Mouse (Mus musculus) hindbrain, embryonic 12.5 days (tissue): ENCODE measurements around the gene Det1. TPM values are rescaled to one million over a fixed set of nuclear protein-coding genes. Genes with fewer than 3 reads are reported as not detected.

Experiments used
- ATAC-seq: fragments of 200-750 bp; cut with Nextera tagmentation; 2 replicates; pipeline ENCODE4 v1.8.0; 2017; ENCODE audit warnings: moderate TSS enrichment; ENCODE audit not compliant: low FRiP score
- H3K27ac ChIP-seq: fragments of 300-500 bp; sonication (generic); 2 replicates; pipeline ENCODE4 v1.5.1; 2016; ENCODE audit warnings: mild to moderate bottlenecking
- H3K27me3 ChIP-seq: fragments of 300-500 bp; sonication (generic); 2 replicates; pipeline ENCODE4 v1.6.1; 2016; ENCODE audit warnings: mild to moderate bottlenecking
- H3K36me3 ChIP-seq: fragments of 300-500 bp; sonication (generic); 2 replicates; pipeline ENCODE4 v1.6.1; 2016; ENCODE audit warnings: mild to moderate bottlenecking
- H3K4me1 ChIP-seq: fragments of 300-500 bp; sonication (generic); 2 replicates; pipeline ENCODE4 v1.6.1; 2016
- H3K4me2 ChIP-seq: fragments of 300-500 bp; sonication (generic); replicated peaks from 2 replicates; pipeline ENCODE4 v1.6.1; 2016; ENCODE audit warnings: mild to moderate bottlenecking
- H3K4me3 ChIP-seq: fragments of 300-500 bp; sonication (generic); 2 replicates; pipeline ENCODE4 v1.5.1; 2016; ENCODE audit warnings: mild to moderate bottlenecking
- H3K9ac ChIP-seq: fragments of 300-500 bp; sonication (generic); 2 replicates; pipeline ENCODE4 v1.6.1; 2016; ENCODE audit warnings: mild to moderate bottlenecking, moderate library complexity
- H3K9me3 ChIP-seq: fragments of 300-500 bp; sonication (generic); replicated peaks from 2 replicates; pipeline ENCODE4 v1.6.1; 2016; ENCODE audit warnings: mild to moderate bottlenecking
- WGBS: fragments of 180-500 bp; shearing (Covaris S2); methylation state at CpG from one replicate; pipeline ENCODE4 v1.1.7; 2016; 5-methylcytosine and 5-hydroxymethylcytosine counted together
- polyA plus RNA-seq: library from polyadenylated mRNA; unstranded; fragments of >200 nt; fragmentation: Nextera tagmentation; extraction: Ambion mirVana; gene quantifications from 2 replicates; pipeline ENCODE4 v1.2.1, GENCODE M21; 2016

Gene Det1
- polyA plus RNA-seq, 1 experiment from 2014 or later, result 21.6 TPM

- WGBS, result 65% methylated on average over 4 of the region's 4 CpGs
- no peak overlapping the region for H3K9ac ChIP-seq
- no peak for ATAC-seq
- H3K4me3 ChIP-seq, result no peak overlapping the region
- H3K9me3 ChIP-seq, result no peaks in the 10 kb centered on the region
- H3K27ac ChIP-seq, result no peak overlapping the region
- no peak overlapping the region for H3K4me2 ChIP-seq
- H3K36me3 ChIP-seq, result peaks cover 43% of the 10 kb centered on the region
- H3K27me3 ChIP-seq, result no peaks in the 10 kb centered on the region
- H3K4me1 ChIP-seq, result no peaks in the 10 kb centered on the region
Observed at GRCm38 (mm10) chr7:78837250-78837649, 9.8 kb downstream of the Det1 start.

- ATAC-seq, result no peak
- peaks cover 34% of the 10 kb centered on the region for H3K36me3 ChIP-seq
- no peaks in the 10 kb centered on the region for H3K9me3 ChIP-seq
- H3K9ac ChIP-seq, result no peak overlapping the region
- no peak overlapping the region for H3K4me3 ChIP-seq
- 86% methylated on average over 4 of the region's 4 CpGs for WGBS
- no peak overlapping the region for H3K4me2 ChIP-seq
- no peak overlapping the region for H3K27ac ChIP-seq
- no peaks in the 10 kb centered on the region for H3K4me1 ChIP-seq
- no peaks in the 10 kb centered on the region for H3K27me3 ChIP-seq
Observed at GRCm38 (mm10) chr7:78835656-78836055, 11.4 kb downstream of the Det1 start.

- H3K9me3 ChIP-seq, result no peaks in the 10 kb centered on the region
- peaks cover 24% of the 10 kb centered on the region for H3K36me3 ChIP-seq
- H3K4me2 ChIP-seq, result no peak overlapping the region
- 85% methylated on average over 14 of the region's 14 CpGs for WGBS
- no peaks in the 10 kb centered on the region for H3K27me3 ChIP-seq
- H3K4me3 ChIP-seq, result no peak overlapping the region
- ATAC-seq, result no peak
- H3K9ac ChIP-seq, result no peak overlapping the region
- peaks cover 17% of the 10 kb centered on the region for H3K4me1 ChIP-seq
- peak overlapping the region; percentile 79 for H3K27ac ChIP-seq
Observed at GRCm38 (mm10) chr7:78827749-78828362, 19.2 kb downstream of the Det1 start.

- WGBS, result 40% methylated on average over 9 of the region's 9 CpGs
- Histone ChIP-seq H3K36me3 (peaks cover 24% of the 10 kb centered on the region), H3K9ac (no peak overlapping the region), H3K4me2 (no peak overlapping the region; the same call in 1 of the 2 replicates), H3K4me3 (no peak overlapping the region), H3K27ac (peak overlapping the region; percentile 79), H3K4me1 (peaks cover 17% of the 10 kb centered on the region), H3K9me3 (no peaks in the 10 kb centered on the region), H3K27me3 (no peaks in the 10 kb centered on the region)
- ATAC-seq, result peak; percentile 92
Observed at GRCm38 (mm10) chr7:78826682-78827385, 20.2 kb downstream of the Det1 start.

GRCm38 (mm10) chr7:78818336-78818735 is 28.7 kb downstream of the Det1 start:
- Histone ChIP-seq H3K4me3 (no peak overlapping the region), H3K9ac (no peak overlapping the region), H3K36me3 (no peaks in the 10 kb centered on the region), H3K9me3 (no peaks in the 10 kb centered on the region), H3K4me2 (no peak overlapping the region), H3K4me1 (0 out of 2 replicates have a peak, but pooled peaks cover 5% of the 10 kb centered on the region), H3K27ac (no peak overlapping the region), H3K27me3 (no peaks in the 10 kb centered on the region)
- 89% methylated on average over 12 of the region's 12 CpGs for WGBS
- no peak for ATAC-seq

- Histone ChIP-seq H3K9ac (no peak overlapping the region), H3K9me3 (no peaks in the 10 kb centered on the region), H3K36me3 (no peaks in the 10 kb centered on the region), H3K27me3 (no peaks in the 10 kb centered on the region), H3K4me3 (no peak overlapping the region), H3K4me1 (0 out of 2 replicates have a peak, but pooled peaks cover 5% of the 10 kb centered on the region), H3K4me2 (no peak overlapping the region), H3K27ac (peak overlapping the region; percentile 44; the same call in 1 of the 2 replicates)
- ATAC-seq, result no peak
Observed at GRCm38 (mm10) chr7:78814766-78815165, 32.3 kb downstream of the Det1 start.

- H3K27ac ChIP-seq, result no peak overlapping the region
- no peaks in the 10 kb centered on the region for H3K36me3 ChIP-seq
- H3K9me3 ChIP-seq, result no peaks in the 10 kb centered on the region
- H3K4me3 ChIP-seq, result no peak overlapping the region
- no peak overlapping the region for H3K9ac ChIP-seq
- H3K27me3 ChIP-seq, result no peaks in the 10 kb centered on the region
- no peak for ATAC-seq
- 0 out of 2 replicates have a peak, but pooled peaks cover 5% of the 10 kb centered on the region for H3K4me1 ChIP-seq
- WGBS, result 83% methylated on average over 6 of the region's 6 CpGs
- H3K4me2 ChIP-seq, result no peak overlapping the region
Observed at GRCm38 (mm10) chr7:78813791-78814190, 33.3 kb downstream of the Det1 start.

GRCm38 (mm10) chr7:78807192-78807591 is 39.9 kb downstream of the Det1 start:
- H3K27me3 ChIP-seq, result no peaks in the 10 kb centered on the region
- H3K9ac ChIP-seq, result no peak overlapping the region
- H3K4me1 ChIP-seq, result no peaks in the 10 kb centered on the region
- H3K27ac ChIP-seq, result no peak overlapping the region
- H3K36me3 ChIP-seq, result no peaks in the 10 kb centered on the region
- ATAC-seq, result no peak
- 80% methylated on average over 4 of the region's 4 CpGs for WGBS
- no peaks in the 10 kb centered on the region for H3K9me3 ChIP-seq
- no peak overlapping the region for H3K4me2 ChIP-seq
- no peak overlapping the region for H3K4me3 ChIP-seq

- Histone ChIP-seq H3K27ac (no peak overlapping the region), H3K9me3 (no peaks in the 10 kb centered on the region), H3K27me3 (peaks cover 7% of the 10 kb centered on the region), H3K4me3 (no peak overlapping the region), H3K4me2 (no peak overlapping the region), H3K9ac (no peak overlapping the region), H3K4me1 (peaks cover under 1% of the 10 kb centered on the region; the same call in 1 of the 2 replicates), H3K36me3 (no peaks in the 10 kb centered on the region)
- no peak for ATAC-seq
- WGBS, result 85% methylated on average over 3 of the region's 3 CpGs
Observed at GRCm38 (mm10) chr7:78803841-78804240, 43.2 kb downstream of the Det1 start.

GRCm38 (mm10) chr7:78799730-78800496 is 47.1 kb downstream of the Det1 start:
- 83% methylated on average over 9 of the region's 9 CpGs for WGBS

GRCm38 (mm10) chr7:78797843-78798455 is 49.1 kb downstream of the Det1 start:
- Histone ChIP-seq H3K27me3 (peaks cover 7% of the 10 kb centered on the region), H3K36me3 (peaks cover under 1% of the 10 kb centered on the region; the same call in 1 of the 2 replicates), H3K27ac (peak overlapping the region; percentile 30; the same call in 1 of the 2 replicates), H3K9ac (no peak overlapping the region), H3K4me2 (no peak overlapping the region), H3K4me3 (no peak overlapping the region), H3K9me3 (no peaks in the 10 kb centered on the region), H3K4me1 (peaks cover 16% of the 10 kb centered on the region)
- 39% methylated on average over 9 of the region's 9 CpGs for WGBS
- ATAC-seq, result peak; percentile 61

More at GRCm38 (mm10) chr7:78799730-78800496, 47.1 kb downstream of the Det1 start:
- Histone ChIP-seq H3K27me3 (peaks cover 7% of the 10 kb centered on the region), H3K4me2 (no peak overlapping the region), H3K36me3 (no peaks in the 10 kb centered on the region), H3K27ac (no peak overlapping the region), H3K4me1 (peaks cover 16% of the 10 kb centered on the region), H3K9ac (no peak overlapping the region), H3K9me3 (no peaks in the 10 kb centered on the region), H3K4me3 (no peak overlapping the region)
- ATAC-seq, result no peak

GRCm38 (mm10) chr7:78796624-78797023 is 50.4 kb downstream of the Det1 start:
- Histone ChIP-seq H3K9ac (no peak overlapping the region), H3K36me3 (peaks cover 7% of the 10 kb centered on the region), H3K4me3 (no peak overlapping the region), H3K4me2 (no peak overlapping the region), H3K4me1 (peaks cover 16% of the 10 kb centered on the region), H3K27ac (no peak overlapping the region), H3K9me3 (no peaks in the 10 kb centered on the region), H3K27me3 (peaks cover 7% of the 10 kb centered on the region)
- WGBS, result 90% methylated on average over 3 of the region's 3 CpGs
- ATAC-seq, result no peak
